Mouse (Mus musculus) heart, embryonic 13.5 days (tissue): ENCODE results near the gene Plpp3. TPM values are rescaled to one million over a fixed set of nuclear protein-coding genes. Genes with fewer than 3 reads are reported as not detected.

Experiments used
- ATAC-seq: fragments of 200-750 bp; cut with Nextera tagmentation; 2 replicates; pipeline ENCODE4 v1.8.0; 2017; ENCODE audit warnings: moderate TSS enrichment; ENCODE audit not compliant: insufficient number of reproducible peaks, low FRiP score, low TSS enrichment; ENCODE audit errors: extremely low read depth
- H3K27ac ChIP-seq: fragments of 300-500 bp; sonication (generic); replicated peaks from 2 replicates; pipeline ENCODE4 v1.5.1; 2015; ENCODE audit warnings: moderate library complexity, mild to moderate bottlenecking, inconsistent platforms
- H3K27me3 ChIP-seq: fragments of 300-500 bp; sonication (generic); replicated peaks from 2 replicates; pipeline ENCODE4 v1.6.1; 2015; ENCODE audit warnings: mild to moderate bottlenecking, inconsistent platforms
- H3K36me3 ChIP-seq: fragments of 300-500 bp; sonication (generic); 2 replicates; pipeline ENCODE4 v1.6.1; 2015; ENCODE audit warnings: mild to moderate bottlenecking, inconsistent platforms
- H3K4me1 ChIP-seq: fragments of 300-500 bp; sonication (generic); 2 replicates; pipeline ENCODE4 v1.6.1; 2015; ENCODE audit warnings: inconsistent platforms
- H3K4me2 ChIP-seq: fragments of 300-500 bp; sonication (generic); 2 replicates; pipeline ENCODE4 v1.6.1; 2015; ENCODE audit warnings: inconsistent platforms, mild to moderate bottlenecking, moderate library complexity
- H3K4me3 ChIP-seq: fragments of 300-500 bp; sonication (generic); 2 replicates; pipeline ENCODE4 v1.5.1; 2015; ENCODE audit warnings: moderate library complexity, mild to moderate bottlenecking, inconsistent platforms
- H3K9ac ChIP-seq: fragments of 300-500 bp; sonication (generic); 2 replicates; pipeline ENCODE4 v1.6.1; 2015; ENCODE audit warnings: inconsistent platforms, mild to moderate bottlenecking, moderate library complexity
- H3K9me3 ChIP-seq: fragments of 300-500 bp; sonication (generic); 2 replicates; pipeline ENCODE4 v1.6.1; 2016; ENCODE audit warnings: inconsistent platforms
- WGBS: fragments of 180-500 bp; shearing (Covaris S2); methylation state at CpG from one replicate; pipeline ENCODE4 v1.1.7; 2015; ENCODE audit warnings: mixed read lengths; 5-methylcytosine and 5-hydroxymethylcytosine counted together
- polyA plus RNA-seq: library from polyadenylated mRNA; unstranded; fragments of >200 nt; fragmentation: Nextera tagmentation; extraction: Ambion mirVana; gene quantifications from 2 replicates; pipeline ENCODE4 v1.2.1, GENCODE M21; 2015

The Plpp3 gene
- polyA plus RNA-seq, 1 experiment from 2014 or later = 31.2 TPM

GRCm38 (mm10) chr4:105249283-105249682 is 92.1 kb downstream of the Plpp3 start:
- H3K36me3 ChIP-seq = no peaks in the 10 kb centered on the region
- ATAC-seq = no peak
- WGBS = 81% methylated on average over 4 of the region's 4 CpGs

GRCm38 (mm10) chr4:105250946-105251345 is 93.8 kb downstream of the Plpp3 start:
- Histone ChIP-seq H3K4me3 (no peak overlapping the region), H3K4me2 (no peak overlapping the region), H3K27ac (no peak overlapping the region), H3K27me3 (peaks cover 19% of the 10 kb centered on the region; the same call in 1 of the 2 replicates), H3K36me3 (no peaks in the 10 kb centered on the region), H3K4me1 (peaks cover 23% of the 10 kb centered on the region), H3K9me3 (no peaks in the 10 kb centered on the region), H3K9ac (no peak overlapping the region)
- 77% methylated on average over 3 of the region's 3 CpGs for WGBS
- ATAC-seq = no peak

More at GRCm38 (mm10) chr4:105249283-105249682, 92.1 kb downstream of the Plpp3 start:
- Histone ChIP-seq H3K27ac (no peak overlapping the region), H3K9me3 (no peaks in the 10 kb centered on the region), H3K4me1 (peaks cover 32% of the 10 kb centered on the region), H3K4me3 (no peak overlapping the region), H3K27me3 (peaks cover 26% of the 10 kb centered on the region), H3K9ac (no peak overlapping the region), H3K4me2 (no peak overlapping the region)

GRCm38 (mm10) chr4:105252044-105252443 is 94.9 kb downstream of the Plpp3 start:
- peaks cover 21% of the 10 kb centered on the region for H3K4me1 ChIP-seq
- H3K9me3 ChIP-seq = no peaks in the 10 kb centered on the region
- no peak overlapping the region for H3K4me3 ChIP-seq
- H3K4me2 ChIP-seq = no peak overlapping the region
- no peak for ATAC-seq
- H3K27me3 ChIP-seq = peaks cover 14% of the 10 kb centered on the region; the same call in 1 of the 2 replicates
- H3K27ac ChIP-seq = no peak overlapping the region
- no peaks in the 10 kb centered on the region for H3K36me3 ChIP-seq
- no peak overlapping the region for H3K9ac ChIP-seq
- WGBS = 72% methylated on average over 3 of the region's 3 CpGs

GRCm38 (mm10) chr4:105252571-105253200 is 95.5 kb downstream of the Plpp3 start:
- 47% methylated on average over 5 of the region's 5 CpGs for WGBS
- H3K9ac ChIP-seq = no peak overlapping the region
- peaks cover 21% of the 10 kb centered on the region for H3K4me1 ChIP-seq
- no peak overlapping the region for H3K4me3 ChIP-seq
- no peak for ATAC-seq
- H3K4me2 ChIP-seq = no peak overlapping the region
- no peaks in the 10 kb centered on the region for H3K36me3 ChIP-seq
- peaks cover 14% of the 10 kb centered on the region; the same call in 1 of the 2 replicates for H3K27me3 ChIP-seq
- H3K9me3 ChIP-seq = no peaks in the 10 kb centered on the region
- H3K27ac ChIP-seq = no peak overlapping the region

- no peak overlapping the region for H3K4me3 ChIP-seq
- H3K9me3 ChIP-seq = no peaks in the 10 kb centered on the region
- peaks cover 14% of the 10 kb centered on the region; the same call in 1 of the 2 replicates for H3K27me3 ChIP-seq
- WGBS = 54% methylated on average over 6 of the region's 6 CpGs
- ATAC-seq = no peak
- H3K4me2 ChIP-seq = no peak overlapping the region
- no peaks in the 10 kb centered on the region for H3K36me3 ChIP-seq
- no peak overlapping the region for H3K27ac ChIP-seq
- no peak overlapping the region for H3K9ac ChIP-seq
- H3K4me1 ChIP-seq = peaks cover 31% of the 10 kb centered on the region
Measured at GRCm38 (mm10) chr4:105253453-105254341, 96.5 kb downstream of the Plpp3 start.

- H3K27ac ChIP-seq = no peak overlapping the region
- no peak for ATAC-seq
- H3K36me3 ChIP-seq = no peaks in the 10 kb centered on the region
- peaks cover 31% of the 10 kb centered on the region for H3K4me1 ChIP-seq
- no peak overlapping the region for H3K4me3 ChIP-seq
- no peaks in the 10 kb centered on the region for H3K9me3 ChIP-seq
- H3K9ac ChIP-seq = no peak overlapping the region
- WGBS = 84% methylated on average over 4 of the region's 4 CpGs
- peaks cover 14% of the 10 kb centered on the region; the same call in 1 of the 2 replicates for H3K27me3 ChIP-seq
- H3K4me2 ChIP-seq = no peak overlapping the region
Measured at GRCm38 (mm10) chr4:105254365-105254764, 97.2 kb downstream of the Plpp3 start.

- no peak overlapping the region for H3K4me2 ChIP-seq
- H3K36me3 ChIP-seq = no peaks in the 10 kb centered on the region
- WGBS = 83% methylated on average over 3 of the region's 3 CpGs
- H3K4me1 ChIP-seq = peaks cover 32% of the 10 kb centered on the region
- H3K27me3 ChIP-seq = 0 out of 2 replicates have a peak, but pooled peaks cover 10% of the 10 kb centered on the region
- H3K9me3 ChIP-seq = no peaks in the 10 kb centered on the region
- H3K4me3 ChIP-seq = no peak overlapping the region
- H3K27ac ChIP-seq = no peak overlapping the region
- ATAC-seq = no peak
- no peak overlapping the region for H3K9ac ChIP-seq
Measured at GRCm38 (mm10) chr4:105255185-105255584, 98.0 kb downstream of the Plpp3 start.

- Histone ChIP-seq H3K27ac (no peak overlapping the region), H3K36me3 (no peaks in the 10 kb centered on the region), H3K4me1 (peaks cover 44% of the 10 kb centered on the region), H3K4me3 (no peak overlapping the region), H3K9ac (no peak overlapping the region), H3K4me2 (no peak overlapping the region), H3K27me3 (no peaks in the 10 kb centered on the region), H3K9me3 (no peaks in the 10 kb centered on the region)
- no peak for ATAC-seq
- WGBS = 66% methylated on average over 11 of the region's 11 CpGs
Measured at GRCm38 (mm10) chr4:105257667-105258560, 100.8 kb downstream of the Plpp3 start.

GRCm38 (mm10) chr4:105260385-105260784 is 103.2 kb downstream of the Plpp3 start:
- no peak for ATAC-seq
- no peak overlapping the region for H3K27ac ChIP-seq
- H3K4me2 ChIP-seq = no peak overlapping the region
- no peak overlapping the region for H3K9ac ChIP-seq
- peaks cover 31% of the 10 kb centered on the region for H3K4me1 ChIP-seq
- H3K36me3 ChIP-seq = no peaks in the 10 kb centered on the region
- no peaks in the 10 kb centered on the region for H3K9me3 ChIP-seq
- H3K27me3 ChIP-seq = no peaks in the 10 kb centered on the region
- H3K4me3 ChIP-seq = no peak overlapping the region
- 49% methylated on average over 2 of the region's 2 CpGs for WGBS

GRCm38 (mm10) chr4:105260893-105261769 is 104.0 kb downstream of the Plpp3 start:
- ATAC-seq = no peak
- Histone ChIP-seq H3K9me3 (no peaks in the 10 kb centered on the region), H3K4me1 (peaks cover 31% of the 10 kb centered on the region), H3K4me3 (no peak overlapping the region), H3K27ac (no peak overlapping the region), H3K4me2 (no peak overlapping the region), H3K36me3 (no peaks in the 10 kb centered on the region), H3K27me3 (no peaks in the 10 kb centered on the region), H3K9ac (no peak overlapping the region)
- 48% methylated on average over 9 of the region's 9 CpGs for WGBS
